Mouse (Mus musculus): ENCODE data around the gene Efemp2.

DNA sequence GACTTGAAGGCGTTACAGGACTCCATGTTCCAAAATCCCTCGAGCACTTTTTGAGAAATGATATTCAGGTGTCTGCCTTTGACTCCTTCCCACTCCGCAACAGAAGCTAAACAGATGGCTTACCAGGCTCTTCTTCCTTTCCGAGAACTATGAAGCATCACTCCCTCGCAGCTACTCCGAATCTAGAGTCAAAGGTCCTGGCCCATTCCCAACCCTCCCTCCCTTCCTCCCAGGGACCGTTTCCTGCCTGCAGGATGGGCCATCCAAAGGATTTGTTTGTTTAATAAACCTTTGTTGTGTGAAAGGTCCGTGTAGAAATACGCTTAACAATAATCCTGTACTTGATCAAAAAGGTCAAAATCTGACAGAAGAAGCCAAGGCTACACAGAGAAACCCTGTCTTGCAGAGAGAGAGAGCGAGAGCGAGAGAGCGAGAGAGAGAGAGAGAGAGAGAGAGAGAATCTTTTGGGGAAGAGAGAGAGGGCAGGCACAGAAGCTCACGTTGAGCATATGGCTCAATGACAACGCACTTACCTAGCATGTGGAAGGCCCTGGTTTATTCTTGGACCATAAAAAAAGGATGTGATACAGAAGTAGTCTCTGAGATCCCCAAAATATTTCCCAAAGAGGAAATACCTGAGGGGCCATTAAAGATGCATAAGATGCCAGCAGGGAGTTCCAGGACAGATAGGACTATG is 15.9 kb upstream of the Efemp2 start, which contains the start of gene Ccdc85b:
- TF ChIP-seq GATA1 (IDR thresholded peaks at IDR 0.05; ENCODE audit: low read length): no peak
- no peak for TF ChIP-seq TAL1 (IDR thresholded peaks at IDR 0.05; ENCODE audit: low read length)

All from erythroblast, embryonic 14.5 days (primary cell).